Mouse (Mus musculus) ES-E14 (cell line): ENCODE data around the gene Olfr564. TPM values are rescaled to one million over a fixed set of nuclear protein-coding genes. Genes with fewer than 3 reads are reported as not detected.

Source experiments
- DNase-seq: peaks from one replicate; pipeline ENCODE4 v3.0.0-alpha.2; 2013; ENCODE audit warnings: low read depth, low spot score
- H3K27ac ChIP-seq: 2 replicates; pipeline ENCODE4 v1.5.1; 2012; ENCODE audit warnings: low read depth, mild to moderate bottlenecking, low read length, moderate library complexity, mixed read lengths; ENCODE audit not compliant: poor library complexity, insufficient read depth, severe bottlenecking
- H3K36me3 ChIP-seq: 2 replicates; pipeline ENCODE4 v1.6.1; 2012; ENCODE audit warnings: mild to moderate bottlenecking, low read length, moderate library complexity, mixed read lengths; ENCODE audit not compliant: control insufficient read depth, poor library complexity, insufficient read depth, severe bottlenecking
- H3K4me1 ChIP-seq, 2 experiments: fragments of 150-350 bp in 1 of 2; sonication (generic) in 1 of 2; 2 replicates each; pipeline ENCODE4 v1.6.1; 2012; ENCODE audit warnings: low read length in 2 of 2, mild to moderate bottlenecking in 1 of 2, mixed read lengths in 1 of 2; ENCODE audit not compliant: control insufficient read depth in 2 of 2, insufficient read depth in 2 of 2, poor library complexity in 1 of 2
- H3K4me3 ChIP-seq, 2 experiments: fragments of 150-350 bp in 1 of 2; sonication (generic) in 1 of 2; 2 replicates each; pipeline ENCODE4 v1.5.1; 2012; ENCODE audit warnings: low read length in 2 of 2, low read depth in 1 of 2, mild to moderate bottlenecking in 1 of 2, mixed read lengths in 1 of 2; ENCODE audit not compliant: insufficient read depth in 1 of 2, poor library complexity in 1 of 2, severe bottlenecking in 1 of 2
- H3K9ac ChIP-seq: 2 replicates; pipeline ENCODE4 v1.6.1; 2012; ENCODE audit warnings: low read depth, mild to moderate bottlenecking, low read length, mixed read lengths; ENCODE audit not compliant: poor library complexity, insufficient read depth, severe bottlenecking
- H3K9me3 ChIP-seq: fragments of 150-350 bp; sonication (generic); 2 replicates; pipeline ENCODE4 v1.6.1; 2012; ENCODE audit warnings: low read depth, mild to moderate bottlenecking, low read length; ENCODE audit not compliant: control insufficient read depth, insufficient read depth
- CHD2 ChIP-seq: IDR thresholded peaks from 2 replicates; pipeline ENCODE4 v1.6.1; 2014; ENCODE audit warnings: mild to moderate bottlenecking, low read depth, low read length, inconsistent platforms
- HCFC1 ChIP-seq: IDR thresholded peaks from 2 replicates; pipeline ENCODE4 v1.6.1; 2012; ENCODE audit warnings: low read length, inconsistent platforms, borderline replicate concordance; ENCODE audit not compliant: insufficient read depth
- MAFK ChIP-seq: IDR thresholded peaks from 2 replicates; pipeline ENCODE4 v1.6.1; 2014; ENCODE audit warnings: mild to moderate bottlenecking, low read depth, low read length, inconsistent platforms; ENCODE audit not compliant: insufficient read depth
- ZC3H11A ChIP-seq: IDR thresholded peaks from 2 replicates; pipeline ENCODE4 v1.6.1; 2012; ENCODE audit warnings: low read depth, mild to moderate bottlenecking, inconsistent platforms, low read length, borderline replicate concordance
- ZNF384 ChIP-seq: IDR thresholded peaks from 2 replicates; pipeline ENCODE4 v1.6.1; 2012; ENCODE audit warnings: low read depth, low read length, inconsistent platforms
- in situ Hi-C, 2 experiments: fragments of 600-800 bp; cut with MboI; formaldehyde crosslinking; loops; one replicate each; pipeline ENCODE4 v1.15.1; 2025; ENCODE audit warnings: low sequenced_read_pairs in 2 of 2, inconsistent platforms in 1 of 2; ENCODE audit not compliant: unreplicated experiment in 2 of 2
- total RNA-seq: library from RNA; depleted of rRNA; stranded (reverse); fragments of 300-350 nt; gene quantifications from 2 replicates; pipeline ENCODE4 v1.2.3, GENCODE M21; 2012; rRNA removed

The Olfr564 gene
- not detected in 2 replicates for total RNA-seq

GRCm38 (mm10) chr7:102803180-102803579, at the start of gene Olfr564:
Olfr564 (plus strand) TSS chr7:102803480.
- H3K4me3 ChIP-seq, result no peak within 1 kb of the TSS
- H3K4me1 ChIP-seq, result no peaks in the 10 kb centered on the region
- H3K36me3 ChIP-seq, result no peaks in the 10 kb centered on the region
- H3K27ac ChIP-seq, result no peak within 1 kb of the TSS
- no peak for DNase-seq
- in situ Hi-C loops, result no loop called here
- H3K9ac ChIP-seq, result no peak within 1 kb of the TSS
- TF ChIP-seq MAFK, result no peak
- no peak for TF ChIP-seq ZC3H11A
- TF ChIP-seq HCFC1, result no peak
- TF ChIP-seq CHD2, result no peak
- no peak for TF ChIP-seq ZNF384
- H3K9me3 ChIP-seq, result no peaks in the 10 kb centered on the region

DNA sequence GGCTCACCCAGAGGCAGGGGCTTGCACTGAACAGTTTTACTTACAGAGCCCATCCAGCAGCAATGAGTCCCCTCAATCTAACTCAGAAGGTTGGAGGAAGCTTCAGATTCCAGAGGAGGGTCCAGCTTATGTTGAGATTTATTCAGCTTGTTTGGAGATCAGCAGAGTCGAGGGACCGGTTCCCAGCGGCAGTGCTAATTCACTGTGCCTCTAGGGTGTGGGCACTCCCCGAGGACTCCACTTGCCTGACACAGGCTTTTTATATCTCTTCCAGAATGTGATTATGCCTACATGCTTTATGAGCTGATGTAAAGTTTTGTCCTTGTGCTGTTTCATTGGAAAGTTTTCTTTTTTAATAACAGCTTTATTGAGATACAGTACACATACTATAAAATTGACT, 44.0 kb upstream of the Olfr564 start, which contains the start of the genes Olfr560 and Olfr78:
Gene Olfr560, minus strand, starts transcription at position 101 of the 400 bp plus-strand sequence.
Gene Olfr78, minus strand, starts transcription at position 206 of the 400 bp plus-strand sequence.
- Histone ChIP-seq H3K9me3 (no peaks in the 10 kb centered on the region), H3K27ac (no peak within 1 kb of the TSS), H3K4me3 (no peak within 1 kb of the TSS), H3K4me1 (no peaks in the 10 kb centered on the region), H3K36me3 (no peaks in the 10 kb centered on the region), H3K9ac (no peak within 1 kb of the TSS)
- no peak for DNase-seq
- no peak for TF ChIP-seq CHD2
- TF ChIP-seq HCFC1, result no peak
- TF ChIP-seq ZC3H11A, result no peak
- no peak for TF ChIP-seq ZNF384
- TF ChIP-seq MAFK, result no peak
- in situ Hi-C loops, result no loop called here

DNA sequence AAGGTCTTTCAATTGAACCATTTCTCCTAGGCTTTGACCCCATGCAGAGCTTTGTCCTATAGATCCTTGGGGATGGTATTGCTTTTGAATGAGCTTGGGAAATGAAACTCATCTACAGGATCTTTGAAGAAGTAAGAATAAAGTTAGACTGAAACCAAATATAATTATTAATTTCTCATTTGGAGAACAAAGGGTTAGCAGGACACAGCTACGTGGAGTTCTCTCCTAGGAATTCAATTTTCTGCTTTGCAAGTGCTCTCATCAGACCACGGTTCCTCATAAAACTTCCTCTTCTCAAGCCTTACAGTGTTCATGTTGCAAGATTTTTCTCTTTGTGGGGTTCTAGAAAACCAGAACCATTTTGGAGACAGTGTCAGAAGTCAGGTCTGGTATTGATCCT, 32.4 kb upstream of the Olfr564 start, which contains the start of gene Olfr561:
Gene Olfr561, plus strand, starts transcription at position 301 of the 400 bp plus-strand sequence.
- in situ Hi-C loops, result no loop called here
- TF ChIP-seq MAFK (no peak), CHD2 (no peak), ZNF384 (no peak), ZC3H11A (no peak), HCFC1 (no peak)

More for the DNA sequence above, 32.4 kb upstream of the Olfr564 start, which contains the start of gene Olfr561:
- H3K4me1 ChIP-seq, result no peaks in the 10 kb centered on the region
- no peak within 1 kb of the TSS for H3K27ac ChIP-seq
- H3K9me3 ChIP-seq, result no peaks in the 10 kb centered on the region
- H3K36me3 ChIP-seq, result no peaks in the 10 kb centered on the region
- H3K4me3 ChIP-seq, result no peak within 1 kb of the TSS
- H3K9ac ChIP-seq, result no peak within 1 kb of the TSS
- DNase-seq, result no peak

Other genes with a start within 250 kb of the Olfr564 start
- 6.2 and 7.5 TPM in 2 replicates for gene Trim21, start 238.0 kb upstream of the Olfr564 start, total RNA-seq
- gene Olfr550, start 232.0 kb upstream of the Olfr564 start, total RNA-seq, result not detected in 2 replicates
- gene Olfr551, start 211.6 kb upstream of the Olfr564 start, total RNA-seq, result not detected in 2 replicates
- not detected in 2 replicates for gene Olfr552, start 205.7 kb upstream of the Olfr564 start, total RNA-seq
- gene Olfr553, start 185.3 kb upstream of the Olfr564 start, total RNA-seq, result not detected in 2 replicates
- gene Olfr554, start 165.0 kb upstream of the Olfr564 start, total RNA-seq, result not detected in 2 replicates
- gene Olfr555, start 144.7 kb upstream of the Olfr564 start, total RNA-seq, result not detected in 2 replicates
- gene Olfr556, start 138.6 kb upstream of the Olfr564 start, total RNA-seq, result not detected in 2 replicates
- 3.1 and 3.9 TPM in 2 replicates for gene Trim68, start 116.2 kb upstream of the Olfr564 start, total RNA-seq
- not detected in 2 replicates for gene Olfr557, start 107.6 kb upstream of the Olfr564 start, total RNA-seq
- gene Olfr558, start 101.3 kb upstream of the Olfr564 start, total RNA-seq, result not detected in 2 replicates
- gene Olfr33, start 84.4 kb upstream of the Olfr564 start, total RNA-seq, result not detected in 2 replicates
- not detected in 2 replicates for gene Olfr559, start 76.0 kb upstream of the Olfr564 start, total RNA-seq
- not detected in 2 replicates for gene Olfr560, start 44.1 kb upstream of the Olfr564 start, total RNA-seq
- gene Olfr78, start 44.0 kb upstream of the Olfr564 start, total RNA-seq, result not detected in 2 replicates
- gene Olfr561, start 32.3 kb upstream of the Olfr564 start, total RNA-seq, result not detected in 2 replicates
- gene Olfr566, start 55.3 kb downstream of the Olfr564 start, total RNA-seq, result not detected in 2 replicates
- not detected in 2 replicates for gene Olfr568, start 73.6 kb downstream of the Olfr564 start, total RNA-seq
- not detected in 2 replicates for gene Olfr569, start 87.4 kb downstream of the Olfr564 start, total RNA-seq
- not detected in 2 replicates for gene Olfr570, start 91.1 kb downstream of the Olfr564 start, total RNA-seq
- gene Olfr571, start 114.1 kb downstream of the Olfr564 start, total RNA-seq, result not detected in 2 replicates
- gene Olfr572, start 120.9 kb downstream of the Olfr564 start, total RNA-seq, result not detected in 2 replicates
- gene Olfr573-ps1, start 139.1 kb downstream of the Olfr564 start, total RNA-seq, result not detected in 2 replicates
- gene Olfr574, start 145.0 kb downstream of the Olfr564 start, total RNA-seq, result not detected in 2 replicates
- not detected in 2 replicates for gene Olfr575, start 155.3 kb downstream of the Olfr564 start, total RNA-seq
- gene Olfr576, start 159.2 kb downstream of the Olfr564 start, total RNA-seq, result not detected in 2 replicates
- not detected in 2 replicates for gene Olfr577, start 172.5 kb downstream of the Olfr564 start, total RNA-seq
- gene Olfr578, start 185.8 kb downstream of the Olfr564 start, total RNA-seq, result not detected in 2 replicates
- gene Olfr582, start 234.5 kb downstream of the Olfr564 start, total RNA-seq, result not detected in 2 replicates
- not detected in 2 replicates for gene Olfr583, start 247.8 kb downstream of the Olfr564 start, total RNA-seq